Mouse (Mus musculus): Measurements from ENCODE around the gene Zfp512b. TPM values are rescaled to one million over a fixed set of nuclear protein-coding genes. Genes with fewer than 3 reads are reported as not detected.

Zfp512b gene
- polyA plus RNA-seq, 1 experiment = 9.8 TPM

GRCm38 (mm10) chr2:181618761-181619495 lies 26.3 kb upstream of the Zfp512b start:
- Histone ChIP-seq H3ac (ENCODE audit: control insufficient read depth, insufficient read length, low read depth) (no peak overlapping the region), H3K27me3 (ENCODE audit: control insufficient read depth, insufficient read depth, insufficient read length) (no peaks in the 10 kb centered on the region), H3K79me2 (ENCODE audit: control insufficient read depth, insufficient read depth) (peaks cover 9% of the 10 kb centered on the region), H3K79me3 (ENCODE audit: low read depth) (peaks cover 3% of the 10 kb centered on the region), H3K36me3 (ENCODE audit: control insufficient read depth, insufficient read depth) (peaks cover 61% of the 10 kb centered on the region), H3K4me3 (ENCODE audit: insufficient read depth, poor library complexity, severe bottlenecking) (no peak overlapping the region)
- TF ChIP-seq MYOG (IDR thresholded peaks at IDR 0.05; ENCODE audit: control insufficient read depth, extremely low read depth, insufficient read length) (no peak), MYOD1 (IDR thresholded peaks at IDR 0.05; ENCODE audit: control insufficient read depth, insufficient read length, low read depth) (no peak), USF1 (IDR thresholded peaks at IDR 0.05; ENCODE audit: low read depth) (no peak), FOSL1 (IDR thresholded peaks at IDR 0.05; ENCODE audit: insufficient read depth, low read length, poor library complexity, severe bottlenecking) (no peak), MAX (IDR thresholded peaks at IDR 0.05) (no peak), CTCF (IDR thresholded peaks at IDR 0.05; ENCODE audit: control insufficient read depth, insufficient read depth, insufficient read length) (no peak), CEBPB (IDR thresholded peaks at IDR 0.05; ENCODE audit: low read depth) (no peak)

GRCm38 (mm10) chr2:181602367-181602766 lies 9.8 kb upstream of the Zfp512b start:
- Histone ChIP-seq H3K36me3 (ENCODE audit: control insufficient read depth, insufficient read depth) (no peaks in the 10 kb centered on the region), H3K4me3 (ENCODE audit: insufficient read depth, poor library complexity, severe bottlenecking) (no peak overlapping the region)

GRCm38 (mm10) chr2:181601751-181602145 lies 9.1 kb upstream of the Zfp512b start:
- TF ChIP-seq MAX (IDR thresholded peaks at IDR 0.05) (no peak), MYOG (IDR thresholded peaks at IDR 0.05; ENCODE audit: control insufficient read depth, extremely low read depth, insufficient read length) (no peak), FOSL1 (IDR thresholded peaks at IDR 0.05; ENCODE audit: insufficient read depth, low read length, poor library complexity, severe bottlenecking) (no peak), CEBPB (IDR thresholded peaks at IDR 0.05; ENCODE audit: low read depth) (no peak), MYOD1 (IDR thresholded peaks at IDR 0.05; ENCODE audit: control insufficient read depth, insufficient read length, low read depth) (no peak), CTCF (IDR thresholded peaks at IDR 0.05; ENCODE audit: control insufficient read depth, insufficient read depth, insufficient read length) (no peak), USF1 (IDR thresholded peaks at IDR 0.05; ENCODE audit: low read depth) (no peak)
- Histone ChIP-seq H3K27me3 (ENCODE audit: control insufficient read depth, insufficient read depth, insufficient read length) (no peaks in the 10 kb centered on the region), H3K4me3 (ENCODE audit: insufficient read depth, poor library complexity, severe bottlenecking) (peak overlapping the region; percentile 99), H3K79me3 (ENCODE audit: low read depth) (peaks cover 35% of the 10 kb centered on the region), H3K79me2 (ENCODE audit: control insufficient read depth, insufficient read depth) (peaks cover 49% of the 10 kb centered on the region), H3ac (ENCODE audit: control insufficient read depth, insufficient read length, low read depth) (peak overlapping the region; percentile 21), H3K36me3 (ENCODE audit: control insufficient read depth, insufficient read depth) (no peaks in the 10 kb centered on the region)

More at GRCm38 (mm10) chr2:181602367-181602766, 9.8 kb upstream of the Zfp512b start:
- Histone ChIP-seq H3K27me3 (ENCODE audit: control insufficient read depth, insufficient read depth, insufficient read length) (no peaks in the 10 kb centered on the region), H3K79me3 (ENCODE audit: low read depth) (peaks cover 37% of the 10 kb centered on the region), H3ac (ENCODE audit: control insufficient read depth, insufficient read length, low read depth) (no peak overlapping the region), H3K79me2 (ENCODE audit: control insufficient read depth, insufficient read depth) (peaks cover 53% of the 10 kb centered on the region)
- TF ChIP-seq MYOD1 (IDR thresholded peaks at IDR 0.05; ENCODE audit: control insufficient read depth, insufficient read length, low read depth) = no peak
- TF ChIP-seq USF1 (IDR thresholded peaks at IDR 0.05; ENCODE audit: low read depth) = no peak
- TF ChIP-seq FOSL1 (IDR thresholded peaks at IDR 0.05; ENCODE audit: insufficient read depth, low read length, poor library complexity, severe bottlenecking) = no peak
- TF ChIP-seq CEBPB (IDR thresholded peaks at IDR 0.05; ENCODE audit: low read depth) = no peak
- TF ChIP-seq MAX (IDR thresholded peaks at IDR 0.05) = no peak
- no peak for TF ChIP-seq MYOG (IDR thresholded peaks at IDR 0.05; ENCODE audit: control insufficient read depth, extremely low read depth, insufficient read length)
- no peak for TF ChIP-seq CTCF (IDR thresholded peaks at IDR 0.05; ENCODE audit: control insufficient read depth, insufficient read depth, insufficient read length)

- H3K79me2 ChIP-seq (ENCODE audit: control insufficient read depth, insufficient read depth) = peaks cover 46% of the 10 kb centered on the region
- no peaks in the 10 kb centered on the region for H3K27me3 ChIP-seq (ENCODE audit: control insufficient read depth, insufficient read depth, insufficient read length)
- peak overlapping the region; percentile 99 for H3K4me3 ChIP-seq (ENCODE audit: insufficient read depth, poor library complexity, severe bottlenecking)
- peaks cover 32% of the 10 kb centered on the region for H3K79me3 ChIP-seq (ENCODE audit: low read depth)
- peak overlapping the region; percentile 87 for H3ac ChIP-seq (ENCODE audit: control insufficient read depth, insufficient read length, low read depth)
- TF ChIP-seq MAX (IDR thresholded peaks at IDR 0.05) = peak; percentile 28
- TF ChIP-seq FOSL1 (IDR thresholded peaks at IDR 0.05; ENCODE audit: insufficient read depth, low read length, poor library complexity, severe bottlenecking) = no peak
- H3K36me3 ChIP-seq (ENCODE audit: control insufficient read depth, insufficient read depth) = no peaks in the 10 kb centered on the region
Measured at GRCm38 (mm10) chr2:181600828-181601750, 8.5 kb upstream of the Zfp512b start.

GRCm38 (mm10) chr2:181600226-181600758 lies 7.7 kb upstream of the Zfp512b start:
- Histone ChIP-seq H3K36me3 (ENCODE audit: control insufficient read depth, insufficient read depth) (no peaks in the 10 kb centered on the region), H3K79me3 (ENCODE audit: low read depth) (peaks cover 32% of the 10 kb centered on the region), H3K79me2 (ENCODE audit: control insufficient read depth, insufficient read depth) (peaks cover 40% of the 10 kb centered on the region), H3ac (ENCODE audit: control insufficient read depth, insufficient read length, low read depth) (peak overlapping the region; percentile 80), H3K27me3 (ENCODE audit: control insufficient read depth, insufficient read depth, insufficient read length) (no peaks in the 10 kb centered on the region), H3K4me3 (ENCODE audit: insufficient read depth, poor library complexity, severe bottlenecking) (peak overlapping the region; percentile 99)
- no peak for TF ChIP-seq CTCF (IDR thresholded peaks at IDR 0.05; ENCODE audit: control insufficient read depth, insufficient read depth, insufficient read length)
- no peak for TF ChIP-seq USF1 (IDR thresholded peaks at IDR 0.05; ENCODE audit: low read depth)
